ENCODE assay signal across 20 mouse cellular contexts in genomic region chr7:132853946-132854345, GRCm38 (mm10). TPM values are rescaled to one million over a fixed set of nuclear protein-coding genes. Genes with fewer than 3 reads are reported as not detected.
DNase-seq lines count a peak whose midpoint lies in the region; ATAC-seq and TF ChIP-seq lines count a peak whose summit lies in the region.
"Had no signal": no experiment of that assay in that cellular context is flagged by ENCODE, and none has a peak within 500 bp of the region (broad histone marks: within the 10 kb centered on the region; RNA-seq: fewer than 3 reads in every experiment).

No protein-coding gene starts in this region.

- no peak overlapping the region for H3K4me3 ChIP-seq in hindbrain, postnatal 0 days (ENCODE audit: low read length)
- no peak overlapping the region for H3K4me3 ChIP-seq in hindbrain, embryonic 12.5 days
- no peak overlapping the region for H3K4me3 ChIP-seq in midbrain, embryonic 14.5 days (replicated peaks; ENCODE audit: low read depth, low read length)
- H3K4me3 ChIP-seq in midbrain, embryonic 11.5 days (ENCODE audit: low read depth, low read length): no peak overlapping the region
- no peak overlapping the region for H3K4me3 ChIP-seq in limb, embryonic 15.5 days
- H3K4me3 ChIP-seq: embryonic facial prominence, embryonic 13.5 days; forebrain, embryonic 10.5 days; liver, embryonic 12.5 days; midbrain, embryonic 12.5 days; neural tube, embryonic 12.5 days had no signal

- peak overlapping the region; percentile 96 for H3K27ac ChIP-seq in hindbrain, postnatal 0 days
- H3K27ac ChIP-seq in hindbrain, embryonic 12.5 days: no peak overlapping the region
- H3K27ac ChIP-seq in midbrain, embryonic 14.5 days (replicated peaks; ENCODE audit: low read depth, low read length): no peak overlapping the region
- H3K27ac ChIP-seq in midbrain, embryonic 11.5 days (ENCODE audit: low read depth, low read length): no peak overlapping the region
- peak overlapping the region; percentile 27; the same call in 1 of the 2 replicates for H3K27ac ChIP-seq in limb, embryonic 15.5 days
- H3K27ac ChIP-seq: embryonic facial prominence, embryonic 13.5 days; forebrain, embryonic 10.5 days; liver, embryonic 12.5 days; midbrain, embryonic 12.5 days; neural tube, embryonic 12.5 days had no signal

- no peaks in the 10 kb centered on the region for H3K27me3 ChIP-seq in hindbrain, postnatal 0 days (ENCODE audit: insufficient read depth, low read length)
- no peaks in the 10 kb centered on the region for H3K27me3 ChIP-seq in hindbrain, embryonic 12.5 days
- H3K27me3 ChIP-seq in midbrain, embryonic 14.5 days (ENCODE audit: control insufficient read depth, insufficient read depth, low read length): no peaks in the 10 kb centered on the region
- H3K27me3 ChIP-seq in midbrain, embryonic 11.5 days (ENCODE audit: control insufficient read depth, insufficient read depth, low read length): no peaks in the 10 kb centered on the region
- H3K27me3 ChIP-seq in limb, embryonic 15.5 days: no peaks in the 10 kb centered on the region
- H3K27me3 ChIP-seq: CH12.LX; embryonic facial prominence, embryonic 13.5 days; liver, embryonic 12.5 days; midbrain, embryonic 12.5 days; neural tube, embryonic 12.5 days had no signal

- WGBS in hindbrain, postnatal 0 days: 48% methylated on average over 4 of the region's 4 CpGs
- WGBS in hindbrain, embryonic 12.5 days: 73% methylated on average over 4 of the region's 4 CpGs
- WGBS in midbrain, embryonic 14.5 days: 73% methylated on average over 4 of the region's 4 CpGs
- 69% methylated on average over 4 of the region's 4 CpGs for WGBS in midbrain, embryonic 11.5 days
- WGBS in limb, embryonic 15.5 days: 44% methylated on average over 4 of the region's 4 CpGs

- peaks cover 4% of the 10 kb centered on the region; the same call in 1 of the 2 replicates for H3K4me1 ChIP-seq in hindbrain, postnatal 0 days (ENCODE audit: insufficient read depth, low read length)
- H3K4me1 ChIP-seq in hindbrain, embryonic 12.5 days: peaks cover 8% of the 10 kb centered on the region
- H3K4me1 ChIP-seq in midbrain, embryonic 14.5 days (ENCODE audit: control insufficient read depth, insufficient read depth, low read length): peaks cover 4% of the 10 kb centered on the region
- H3K4me1 ChIP-seq in midbrain, embryonic 11.5 days (ENCODE audit: control insufficient read depth, insufficient read depth, low read length): peaks cover 6% of the 10 kb centered on the region
- peaks cover 12% of the 10 kb centered on the region for H3K4me1 ChIP-seq in limb, embryonic 15.5 days

- ATAC-seq in hindbrain, postnatal 0 days: peak; percentile 84
- ATAC-seq in hindbrain, embryonic 12.5 days (ENCODE audit: low FRiP score): no peak
- no peak for ATAC-seq in midbrain, embryonic 14.5 days (ENCODE audit: low FRiP score, low TSS enrichment)
- no peak for ATAC-seq in midbrain, embryonic 11.5 days (ENCODE audit: low FRiP score)
- ATAC-seq in limb, embryonic 15.5 days (ENCODE audit: insufficient number of reproducible peaks, low FRiP score, low TSS enrichment, low read depth): no peak
- ATAC-seq: activated CD4-positive, CD25-positive, alpha-beta regulatory T cell, adult 4 months; liver, embryonic 12.5 days had no signal

- peak; percentile 25 for DNase-seq in cerebellum, adult 9-11 months
- DNase-seq in cerebellum, adult 8-10 months: no peak
- DNase-seq in hindbrain, postnatal 0 days (ENCODE audit: low spot score): peak; percentile 75
- peak; percentile 8 for DNase-seq in midbrain, embryonic 14.5 days
- no peak for DNase-seq in midbrain, embryonic 11.5 days (ENCODE audit: low spot score, missing footprints)
- no peak for DNase-seq in kidney, adult 11 months
- DNase-seq: adrenal gland, postnatal 25 days; heart, adult 18-20 months; kidney, adult 9 months; kidney, postnatal 4 days; thymus, adult 2 months had no signal

- no peak for TF ChIP-seq CTCF in hindbrain, postnatal 0 days (IDR thresholded peaks at IDR 0.05; ENCODE audit: low read depth)

- no peak overlapping the region for H3K4me2 ChIP-seq in hindbrain, postnatal 0 days (ENCODE audit: low read depth, low read length)
- no peak overlapping the region for H3K4me2 ChIP-seq in hindbrain, embryonic 12.5 days (replicated peaks)
- H3K4me2 ChIP-seq in midbrain, embryonic 14.5 days (ENCODE audit: low read length): no peak overlapping the region
- H3K4me2 ChIP-seq in midbrain, embryonic 11.5 days: no peak overlapping the region
- no peak overlapping the region for H3K4me2 ChIP-seq in limb, embryonic 15.5 days
- H3K4me2 ChIP-seq: embryonic facial prominence, embryonic 13.5 days; liver, embryonic 12.5 days; midbrain, embryonic 12.5 days; neural tube, embryonic 12.5 days had no signal

- no peaks in the 10 kb centered on the region for H3K9me3 ChIP-seq in hindbrain, postnatal 0 days (ENCODE audit: low read length)
- no peaks in the 10 kb centered on the region for H3K9me3 ChIP-seq in hindbrain, embryonic 12.5 days (replicated peaks)
- H3K9me3 ChIP-seq in midbrain, embryonic 14.5 days (ENCODE audit: control insufficient read depth, low read length): no peaks in the 10 kb centered on the region
- no peaks in the 10 kb centered on the region for H3K9me3 ChIP-seq in midbrain, embryonic 11.5 days (ENCODE audit: control insufficient read depth, low read length)
- H3K9me3 ChIP-seq in limb, embryonic 15.5 days: no peaks in the 10 kb centered on the region
- H3K9me3 ChIP-seq: embryonic facial prominence, embryonic 13.5 days; forebrain, embryonic 10.5 days; liver, embryonic 12.5 days; midbrain, embryonic 12.5 days; neural tube, embryonic 12.5 days had no signal

- H3K36me3 ChIP-seq in hindbrain, postnatal 0 days (ENCODE audit: insufficient read depth, low read length): peaks cover 1% of the 10 kb centered on the region
- H3K36me3 ChIP-seq in hindbrain, embryonic 12.5 days: peaks cover 16% of the 10 kb centered on the region
- peaks cover 13% of the 10 kb centered on the region for H3K36me3 ChIP-seq in midbrain, embryonic 14.5 days (ENCODE audit: control insufficient read depth, insufficient read depth, low read length)
- no peaks in the 10 kb centered on the region for H3K36me3 ChIP-seq in midbrain, embryonic 11.5 days (ENCODE audit: control insufficient read depth, insufficient read depth, low read length)
- H3K36me3 ChIP-seq in limb, embryonic 15.5 days: peaks cover 11% of the 10 kb centered on the region

- H3K9ac ChIP-seq in hindbrain, postnatal 0 days (replicated peaks; ENCODE audit: low read length): no peak overlapping the region
- no peak overlapping the region for H3K9ac ChIP-seq in hindbrain, embryonic 12.5 days
- H3K9ac ChIP-seq in midbrain, embryonic 14.5 days (replicated peaks; ENCODE audit: low read length): no peak overlapping the region
- H3K9ac ChIP-seq in midbrain, embryonic 11.5 days (ENCODE audit: low read length): no peak overlapping the region
- H3K9ac ChIP-seq in limb, embryonic 15.5 days: no peak overlapping the region
- H3K9ac ChIP-seq: embryonic facial prominence, embryonic 13.5 days; liver, embryonic 12.5 days; midbrain, embryonic 12.5 days; neural tube, embryonic 12.5 days had no signal

RNA-seq across cellular contexts. Expression of gene Eef1akmt2, which starts 1.5 kb away (rescaled TPM):
- 22.5 and 34.0 TPM in 2 replicates for total RNA-seq in hindbrain, postnatal 0 days (2014; rRNA removed)
- 76.7 and 78.2 TPM in 2 replicates for polyA plus RNA-seq in hindbrain, postnatal 0 days (2015; fragmentation: Nextera tagmentation; extraction: Ambion mirVana)
- 75.0 and 87.3 TPM in 2 replicates for polyA plus RNA-seq in hindbrain, embryonic 12.5 days (2016; fragmentation: Nextera tagmentation; extraction: Ambion mirVana)
- polyA plus RNA-seq in midbrain, embryonic 14.5 days (2014; fragmentation: Nextera tagmentation; extraction: Ambion mirVana): 90.0 and 92.6 TPM in 2 replicates
- 90.3 and 100.0 TPM in 2 replicates for polyA plus RNA-seq in midbrain, embryonic 11.5 days (2014; fragmentation: Nextera tagmentation; extraction: Ambion mirVana)
- 63.2 and 65.9 TPM in 2 replicates for polyA plus RNA-seq in limb, embryonic 15.5 days (2015; fragmentation: Nextera tagmentation; extraction: Ambion mirVana)

RNA-seq across cellular contexts. Expression of gene Abraxas2, which starts 5.1 kb away (rescaled TPM):
- 22.2 and 23.6 TPM in 2 replicates for total RNA-seq in hindbrain, postnatal 0 days (2014; rRNA removed)
- polyA plus RNA-seq in hindbrain, postnatal 0 days (2015; fragmentation: Nextera tagmentation; extraction: Ambion mirVana): 33.1 and 36.4 TPM in 2 replicates
- polyA plus RNA-seq in hindbrain, embryonic 12.5 days (2016; fragmentation: Nextera tagmentation; extraction: Ambion mirVana): 35.8 and 36.2 TPM in 2 replicates
- polyA plus RNA-seq in midbrain, embryonic 14.5 days (2014; fragmentation: Nextera tagmentation; extraction: Ambion mirVana): 40.0 and 42.6 TPM in 2 replicates
- 38.7 and 41.8 TPM in 2 replicates for polyA plus RNA-seq in midbrain, embryonic 11.5 days (2014; fragmentation: Nextera tagmentation; extraction: Ambion mirVana)
- 37.5 and 38.5 TPM in 2 replicates for polyA plus RNA-seq in limb, embryonic 15.5 days (2015; fragmentation: Nextera tagmentation; extraction: Ambion mirVana)

RNA-seq across cellular contexts. Expression of gene Fam53b, which starts 40.3 kb away (rescaled TPM):
- total RNA-seq in hindbrain, postnatal 0 days (2014; rRNA removed): 20.9 and 21.0 TPM in 2 replicates
- polyA plus RNA-seq in hindbrain, postnatal 0 days (2015; fragmentation: Nextera tagmentation; extraction: Ambion mirVana): 10.2 and 12.9 TPM in 2 replicates
- 22.7 and 25.3 TPM in 2 replicates for polyA plus RNA-seq in hindbrain, embryonic 12.5 days (2016; fragmentation: Nextera tagmentation; extraction: Ambion mirVana)
- polyA plus RNA-seq in midbrain, embryonic 14.5 days (2014; fragmentation: Nextera tagmentation; extraction: Ambion mirVana): 9.3 and 15.5 TPM in 2 replicates
- 17.0 and 17.5 TPM in 2 replicates for polyA plus RNA-seq in midbrain, embryonic 11.5 days (2014; fragmentation: Nextera tagmentation; extraction: Ambion mirVana)
- polyA plus RNA-seq in limb, embryonic 15.5 days (2015; fragmentation: Nextera tagmentation; extraction: Ambion mirVana): 18.5 and 20.2 TPM in 2 replicates

Comparison
In these comparisons a context has a peak if more than half of its experiments do, and no peak if none do; other contexts are left out.
1. DNase-seq: peak in cerebellum, adult 9-11 months (single experiment), hindbrain, postnatal 0 days (single experiment) and midbrain, embryonic 14.5 days (single experiment); none in cerebellum, adult 8-10 months (single experiment), midbrain, embryonic 11.5 days (single experiment) and kidney, adult 11 months (single experiment).
2. H3K27ac ChIP-seq: peak in hindbrain, postnatal 0 days (single experiment) and limb, embryonic 15.5 days (single experiment); none in hindbrain, embryonic 12.5 days (single experiment), midbrain, embryonic 14.5 days (single experiment) and midbrain, embryonic 11.5 days (single experiment).